Comparison of ENCODE assay signal across 23 mouse cellular contexts in the genomic region with DNA sequence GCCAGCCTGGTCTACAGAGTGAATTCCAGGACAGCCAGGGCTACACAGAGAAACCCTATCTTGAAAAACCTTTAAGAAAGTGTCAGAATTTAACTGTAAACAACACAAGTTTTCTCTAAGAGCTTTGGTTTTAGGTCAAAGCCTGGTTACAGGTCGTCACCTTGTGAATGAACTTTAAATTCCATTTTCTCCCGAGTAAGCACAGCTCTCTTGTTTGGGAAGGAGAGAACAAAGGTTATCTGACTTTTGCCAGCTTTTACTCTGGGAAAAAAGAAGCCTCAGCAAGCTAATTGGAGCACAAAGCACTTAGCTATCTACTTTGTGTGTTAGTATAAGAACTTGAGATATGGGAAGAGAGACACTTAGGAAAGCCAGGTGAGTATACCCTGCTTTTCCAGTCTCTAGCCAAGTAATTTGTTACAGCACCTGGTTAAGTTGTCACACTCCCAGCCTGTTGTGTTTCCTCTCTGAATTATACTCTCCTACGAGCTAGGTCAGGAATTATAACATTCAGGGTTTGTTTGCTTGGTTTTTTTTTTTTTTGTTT. TPM values are rescaled to one million over a fixed set of nuclear protein-coding genes. Genes with fewer than 3 reads are reported as not detected.
DNase-seq lines count a peak whose midpoint lies in the region; ATAC-seq and TF ChIP-seq lines count a peak whose summit lies in the region.
"Had no signal": no experiment of that assay in that cellular context is flagged by ENCODE, and none has a peak within 500 bp of the region (broad histone marks: within the 10 kb centered on the region; RNA-seq: fewer than 3 reads in every experiment).

No protein-coding gene starts in this region.

- H3K27ac ChIP-seq in kidney, adult 2 months (ENCODE audit: insufficient read depth, low read depth, low read length): peak overlapping the region; percentile 74
- 0 out of 2 replicates have a peak overlapping the region, but pooled peaks have one; percentile 11 for H3K27ac ChIP-seq in liver, embryonic 12.5 days
- no peak overlapping the region for H3K27ac ChIP-seq in ES-E14 (ENCODE audit: insufficient read depth, low read depth, low read length, poor library complexity, severe bottlenecking)
- H3K27ac ChIP-seq in liver, embryonic 16.5 days (ENCODE audit: low read length): peak overlapping the region; percentile 2; the same call in 1 of the 2 replicates
- H3K27ac ChIP-seq: heart, embryonic 13.5 days; hindbrain, embryonic 10.5 days; hindbrain, embryonic 15.5 days; liver, embryonic 13.5 days had no signal

- H3K4me3 ChIP-seq in kidney, adult 2 months (ENCODE audit: insufficient read depth, low read depth, low read length): no peak overlapping the region
- no peak overlapping the region for H3K4me3 ChIP-seq in liver, embryonic 12.5 days
- no peak overlapping the region for H3K4me3 ChIP-seq in ES-E14 (ENCODE audit: insufficient read depth in 1 of 2, low read depth in 1 of 2, low read length in 2 of 2, poor library complexity in 1 of 2, severe bottlenecking in 1 of 2)
- no peak overlapping the region for H3K4me3 ChIP-seq in liver, embryonic 16.5 days (ENCODE audit: low read depth, low read length)
- H3K4me3 ChIP-seq: erythroblast, embryonic 14.5 days; heart, embryonic 13.5 days; hindbrain, embryonic 10.5 days; hindbrain, embryonic 15.5 days; liver, embryonic 13.5 days had no signal

- H3K36me3 ChIP-seq in kidney, adult 2 months (ENCODE audit: control insufficient read depth, insufficient read depth, low read length): no peaks in the 10 kb centered on the region; the same call in 1 of the 2 replicates
- peaks cover 48% of the 10 kb centered on the region for H3K36me3 ChIP-seq in liver, embryonic 12.5 days
- H3K36me3 ChIP-seq in ES-E14 (ENCODE audit: control insufficient read depth, insufficient read depth, low read length, poor library complexity, severe bottlenecking): peaks cover 4% of the 10 kb centered on the region; the same call in 1 of the 2 replicates
- H3K36me3 ChIP-seq in liver, embryonic 16.5 days (ENCODE audit: control insufficient read depth, insufficient read depth): no peaks in the 10 kb centered on the region

- DNase-seq in kidney, adult 2 months: peak; percentile 78
- DNase-seq in kidney, postnatal 10 days: no peak
- no peak for DNase-seq in liver
- no peak for DNase-seq in ES-E14 (ENCODE audit: low read depth, low spot score)
- no peak for DNase-seq in cerebellum, adult 8-10 months
- no peak for DNase-seq in thymus, adult 18-20 months
- DNase-seq: adrenal gland, postnatal 25 days; cerebellum, adult 11-12 months; cerebellum, postnatal 14 days; forebrain, postnatal 0 days; gastrocnemius, postnatal 10 days; heart, postnatal 10 days; kidney, adult 18-20 months; layer of hippocampus, adult 9-11 months; liver, embryonic 13.5 days; midbrain, embryonic 14.5 days had no signal

- no peaks in the 10 kb centered on the region for H3K9me3 ChIP-seq in liver, embryonic 12.5 days (replicated peaks)
- H3K9me3 ChIP-seq in ES-E14 (ENCODE audit: control insufficient read depth, insufficient read depth, low read depth, low read length): no peaks in the 10 kb centered on the region
- no peaks in the 10 kb centered on the region for H3K9me3 ChIP-seq in liver, embryonic 16.5 days (replicated peaks; ENCODE audit: control insufficient read depth, low read length)
- H3K9me3 ChIP-seq: heart, embryonic 13.5 days; hindbrain, embryonic 10.5 days; hindbrain, embryonic 15.5 days; liver, embryonic 13.5 days had no signal

- H3K4me2 ChIP-seq in liver, embryonic 12.5 days: no peak overlapping the region
- H3K4me2 ChIP-seq in liver, embryonic 16.5 days (ENCODE audit: low read depth, low read length): no peak overlapping the region
- H3K4me2 ChIP-seq: heart, embryonic 13.5 days; hindbrain, embryonic 15.5 days; liver, embryonic 13.5 days had no signal

- no peak overlapping the region for H3K9ac ChIP-seq in liver, embryonic 12.5 days
- no peak overlapping the region for H3K9ac ChIP-seq in ES-E14 (ENCODE audit: insufficient read depth, low read depth, low read length, poor library complexity, severe bottlenecking)
- no peak overlapping the region for H3K9ac ChIP-seq in liver, embryonic 16.5 days (ENCODE audit: low read depth, low read length)
- H3K9ac ChIP-seq: forebrain, postnatal 0 days; heart, embryonic 13.5 days; hindbrain, embryonic 15.5 days; liver, embryonic 13.5 days had no signal

- H3K4me1 ChIP-seq in kidney, adult 2 months (ENCODE audit: control insufficient read depth, insufficient read depth, low read length): peaks cover 7% of the 10 kb centered on the region; the same call in 1 of the 2 replicates
- peaks cover 14% of the 10 kb centered on the region; the same call in 1 of the 2 replicates for H3K4me1 ChIP-seq in liver, embryonic 12.5 days
- H3K4me1 ChIP-seq in ES-E14 (ENCODE audit: control insufficient read depth in 2 of 2, insufficient read depth in 2 of 2, low read length in 2 of 2, poor library complexity in 1 of 2): no peaks in the 10 kb centered on the region
- H3K4me1 ChIP-seq in liver, embryonic 16.5 days (ENCODE audit: control insufficient read depth, low read depth, low read length): peaks cover 6% of the 10 kb centered on the region
- H3K4me1 ChIP-seq: hindbrain, embryonic 10.5 days; hindbrain, embryonic 15.5 days had no signal

- no peak for ATAC-seq in liver, embryonic 12.5 days
- ATAC-seq in liver, embryonic 16.5 days (ENCODE audit: low read depth): no peak
- ATAC-seq: forebrain, postnatal 0 days; inflammation-experienced regulatory T-cells, adult 6 months had no signal

- 25% methylated on average over 3 of the region's 3 CpGs for WGBS in kidney, adult 2 months
- WGBS in liver, embryonic 12.5 days (ENCODE audit: insufficient replicate concordance): 67% methylated on average over 3 of the region's 3 CpGs
- WGBS in liver, embryonic 16.5 days (ENCODE audit: insufficient replicate concordance): 56% methylated on average over 3 of the region's 3 CpGs

- H3K27me3 ChIP-seq in kidney, adult 2 months (replicated peaks; ENCODE audit: control insufficient read depth, insufficient read depth, low read length): no peaks in the 10 kb centered on the region
- H3K27me3 ChIP-seq in liver, embryonic 12.5 days (replicated peaks): no peaks in the 10 kb centered on the region
- no peaks in the 10 kb centered on the region for H3K27me3 ChIP-seq in liver, embryonic 16.5 days (ENCODE audit: control insufficient read depth, insufficient read depth, low read depth, low read length)
- H3K27me3 ChIP-seq: heart, embryonic 13.5 days; hindbrain, embryonic 15.5 days; liver, embryonic 13.5 days had no signal

- no peak for TF ChIP-seq POLR2A in kidney, adult 2 months (IDR thresholded peaks at IDR 0.05; ENCODE audit: low read depth, low read length)

- in situ Hi-C loops in ES-E14 (cut with MboI; ENCODE audit: low sequenced_read_pairs in 2 of 2, unreplicated experiment in 2 of 2): no loop called here

- TF ChIP-seq CTCF in kidney, adult 2 months (conservative IDR thresholded peaks at IDR 0.05; ENCODE audit: insufficient read depth, insufficient read length, low read depth, low read length): no peak

TF ChIP-seq in ES-E14, 5 proteins besides CTCF, POLR2A, EP300 and RAD21:
- no peak for TF ChIP-seq MAFK (IDR thresholded peaks at IDR 0.05; ENCODE audit: insufficient read depth, low read depth, low read length)
- TF ChIP-seq ZNF384 (IDR thresholded peaks at IDR 0.05; ENCODE audit: low read depth, low read length): 0 out of 2 replicates have a peak, but pooled peaks have one; percentile 45

RNA-seq across cellular contexts. Expression of gene Faf2, which starts 11.2 kb away (rescaled TPM):
- polyA plus RNA-seq in kidney, adult 2 months (2012; rRNA removed): 26.3 and 27.9 TPM in 2 replicates
- polyA plus RNA-seq in liver, embryonic 12.5 days (2016; fragmentation: Nextera tagmentation; extraction: Ambion mirVana): 35.3 and 39.9 TPM in 2 replicates
- 76.3 and 108 TPM in 2 replicates for total RNA-seq in ES-E14 (2012; rRNA removed)
- polyA plus RNA-seq in liver, embryonic 16.5 days (2015; fragmentation: Nextera tagmentation; extraction: Ambion mirVana): 28.9 and 29.9 TPM in 2 replicates

RNA-seq across cellular contexts. Expression of gene Cltb, which starts 21.7 kb away (rescaled TPM):
- 102 and 119 TPM in 2 replicates for polyA plus RNA-seq in kidney, adult 2 months (2012; rRNA removed)
- 51.2 and 52.6 TPM in 2 replicates for polyA plus RNA-seq in liver, embryonic 12.5 days (2016; fragmentation: Nextera tagmentation; extraction: Ambion mirVana)
- 49.5 and 75.1 TPM in 2 replicates for total RNA-seq in ES-E14 (2012; rRNA removed)
- polyA plus RNA-seq in liver, embryonic 16.5 days (2015; fragmentation: Nextera tagmentation; extraction: Ambion mirVana): 30.8 and 33.2 TPM in 2 replicates

RNA-seq across cellular contexts. Expression of gene Higd2a, which starts 42.8 kb away (rescaled TPM):
- 365 and 419 TPM in 2 replicates for polyA plus RNA-seq in kidney, adult 2 months (2012; rRNA removed)
- 127 and 135 TPM in 2 replicates for polyA plus RNA-seq in liver, embryonic 12.5 days (2016; fragmentation: Nextera tagmentation; extraction: Ambion mirVana)
- total RNA-seq in ES-E14 (2012; rRNA removed): 108 and 156 TPM in 2 replicates
- polyA plus RNA-seq in liver, embryonic 16.5 days (2015; fragmentation: Nextera tagmentation; extraction: Ambion mirVana): 102 and 108 TPM in 2 replicates

RNA-seq across cellular contexts. Expression of gene Nop16, which starts 42.9 kb away (rescaled TPM):
- polyA plus RNA-seq in kidney, adult 2 months (2012; rRNA removed): 13.7 and 19.0 TPM in 2 replicates
- polyA plus RNA-seq in liver, embryonic 12.5 days (2016; fragmentation: Nextera tagmentation; extraction: Ambion mirVana): 82.4 and 85.5 TPM in 2 replicates
- total RNA-seq in ES-E14 (2012; rRNA removed): 53.2 and 65.5 TPM in 2 replicates
- 37.9 and 41.0 TPM in 2 replicates for polyA plus RNA-seq in liver, embryonic 16.5 days (2015; fragmentation: Nextera tagmentation; extraction: Ambion mirVana)

RNA-seq across cellular contexts. Expression of gene Arl10, which starts 58.0 kb away (rescaled TPM):
- 20.1 and 23.3 TPM in 2 replicates for polyA plus RNA-seq in kidney, adult 2 months (2012; rRNA removed)
- polyA plus RNA-seq in liver, embryonic 12.5 days (2016; fragmentation: Nextera tagmentation; extraction: Ambion mirVana): 10.7 and 10.9 TPM in 2 replicates
- 38.3 and 51.0 TPM in 2 replicates for total RNA-seq in ES-E14 (2012; rRNA removed)
- polyA plus RNA-seq in liver, embryonic 16.5 days (2015; fragmentation: Nextera tagmentation; extraction: Ambion mirVana): 7.6 and 8.4 TPM in 2 replicates
- polyA plus RNA-seq: erythroblast, embryonic 14.5 days had no signal
